Mouse (Mus musculus): ENCODE measurements around the gene St14. TPM values are rescaled to one million over a fixed set of nuclear protein-coding genes. Genes with fewer than 3 reads are reported as not detected.
A peak's percentile ranks its signal among the peaks of the same experiment; 100 is the strongest.

St14 gene
- polyA plus RNA-seq, 1 experiment from 2014 or later: 11.3 TPM

- Histone ChIP-seq H3K4me3 (no peak overlapping the region), H3K27me3 (ENCODE audit: low read depth, poor library complexity, severe bottlenecking) (0 out of 2 replicates have a peak, but pooled peaks cover 8% of the 10 kb centered on the region), H3K36me3 (no peaks in the 10 kb centered on the region), H3K27ac (no peak overlapping the region), H3K9me3 (replicated peaks) (no peaks in the 10 kb centered on the region), H3K4me1 (peaks cover 4% of the 10 kb centered on the region; the same call in 1 of the 2 replicates)
- peak; percentile 22 for DNase-seq (ENCODE audit: low spot score)
- 87% methylated on average over 9 of the region's 9 CpGs for WGBS
Observed at GRCm38 (mm10) chr9:31089541-31089940, 42.1 kb downstream of the St14 start.

GRCm38 (mm10) chr9:31088883-31089282 lies 42.8 kb downstream of the St14 start:
- no peak overlapping the region for H3K27ac ChIP-seq
- no peaks in the 10 kb centered on the region for H3K36me3 ChIP-seq
- peak; percentile 22 for DNase-seq (ENCODE audit: low spot score)
- H3K9me3 ChIP-seq (replicated peaks): no peaks in the 10 kb centered on the region
- 87% methylated on average over 4 of the region's 4 CpGs for WGBS
- no peak overlapping the region for H3K4me3 ChIP-seq
- H3K4me1 ChIP-seq: peaks cover 4% of the 10 kb centered on the region; the same call in 1 of the 2 replicates
- peaks cover 10% of the 10 kb centered on the region; the same call in 1 of the 2 replicates for H3K27me3 ChIP-seq (ENCODE audit: low read depth, poor library complexity, severe bottlenecking)

GRCm38 (mm10) chr9:31088116-31088515 lies 43.5 kb downstream of the St14 start:
- H3K9me3 ChIP-seq (replicated peaks): no peaks in the 10 kb centered on the region
- DNase-seq (ENCODE audit: low spot score): peak; percentile 26
- no peaks in the 10 kb centered on the region for H3K36me3 ChIP-seq
- 74% methylated on average over 3 of the region's 3 CpGs for WGBS
- H3K27me3 ChIP-seq (ENCODE audit: low read depth, poor library complexity, severe bottlenecking): peaks cover 17% of the 10 kb centered on the region
- no peak overlapping the region for H3K4me3 ChIP-seq
- peaks cover 4% of the 10 kb centered on the region; the same call in 1 of the 2 replicates for H3K4me1 ChIP-seq
- no peak overlapping the region for H3K27ac ChIP-seq

- DNase-seq (ENCODE audit: low spot score): peak; percentile 23
- Histone ChIP-seq H3K27me3 (ENCODE audit: low read depth, poor library complexity, severe bottlenecking) (peaks cover 21% of the 10 kb centered on the region), H3K4me1 (peaks cover 4% of the 10 kb centered on the region; the same call in 1 of the 2 replicates), H3K36me3 (no peaks in the 10 kb centered on the region), H3K9me3 (replicated peaks) (no peaks in the 10 kb centered on the region), H3K4me3 (no peak overlapping the region), H3K27ac (no peak overlapping the region)
- 78% methylated on average over 4 of the region's 4 CpGs for WGBS
Observed at GRCm38 (mm10) chr9:31087466-31087865, 44.2 kb downstream of the St14 start.

- no peaks in the 10 kb centered on the region for H3K36me3 ChIP-seq
- no peak overlapping the region for H3K27ac ChIP-seq
- H3K4me3 ChIP-seq: no peak overlapping the region
- no peak for DNase-seq (ENCODE audit: low spot score)
- peaks cover 9% of the 10 kb centered on the region for H3K4me1 ChIP-seq
- no peaks in the 10 kb centered on the region for H3K9me3 ChIP-seq (replicated peaks)
- WGBS: 86% methylated on average over 7 of the region's 7 CpGs
- peaks cover 21% of the 10 kb centered on the region for H3K27me3 ChIP-seq (ENCODE audit: low read depth, poor library complexity, severe bottlenecking)
Observed at GRCm38 (mm10) chr9:31086754-31087145, 44.9 kb downstream of the St14 start.

- H3K36me3 ChIP-seq: no peaks in the 10 kb centered on the region
- no peaks in the 10 kb centered on the region for H3K9me3 ChIP-seq (replicated peaks)
- 16% methylated on average over 10 of the region's 10 CpGs for WGBS
- no peak overlapping the region for H3K27ac ChIP-seq
- no peak overlapping the region for H3K4me3 ChIP-seq
- peaks cover 21% of the 10 kb centered on the region for H3K27me3 ChIP-seq (ENCODE audit: low read depth, poor library complexity, severe bottlenecking)
- peaks cover 9% of the 10 kb centered on the region for H3K4me1 ChIP-seq
- peak; percentile 83 for DNase-seq (ENCODE audit: low spot score)
Observed at GRCm38 (mm10) chr9:31086085-31086753, 45.4 kb downstream of the St14 start.

GRCm38 (mm10) chr9:31085556-31085955 lies 46.1 kb downstream of the St14 start:
- Histone ChIP-seq H3K4me3 (no peak overlapping the region), H3K36me3 (no peaks in the 10 kb centered on the region), H3K27me3 (ENCODE audit: low read depth, poor library complexity, severe bottlenecking) (peaks cover 21% of the 10 kb centered on the region), H3K9me3 (replicated peaks) (no peaks in the 10 kb centered on the region), H3K27ac (no peak overlapping the region), H3K4me1 (peaks cover 9% of the 10 kb centered on the region)
- WGBS: 75% methylated on average over 5 of the region's 5 CpGs
- no peak for DNase-seq (ENCODE audit: low spot score)

GRCm38 (mm10) chr9:31082771-31083170 lies 48.9 kb downstream of the St14 start:
- Histone ChIP-seq H3K4me3 (no peak overlapping the region), H3K9me3 (replicated peaks) (no peaks in the 10 kb centered on the region), H3K27me3 (ENCODE audit: low read depth, poor library complexity, severe bottlenecking) (peaks cover 18% of the 10 kb centered on the region), H3K36me3 (no peaks in the 10 kb centered on the region), H3K4me1 (peaks cover 9% of the 10 kb centered on the region), H3K27ac (no peak overlapping the region)
- WGBS: 78% methylated on average over 6 of the region's 6 CpGs
- DNase-seq (ENCODE audit: low spot score): no peak

- Histone ChIP-seq H3K36me3 (no peaks in the 10 kb centered on the region), H3K27me3 (ENCODE audit: low read depth, poor library complexity, severe bottlenecking) (peaks cover 14% of the 10 kb centered on the region), H3K4me3 (peak overlapping the region; percentile 24; the same call in 1 of the 2 replicates), H3K4me1 (peaks cover 9% of the 10 kb centered on the region), H3K9me3 (replicated peaks) (no peaks in the 10 kb centered on the region), H3K27ac (no peak overlapping the region)
- DNase-seq (ENCODE audit: low spot score): peak; percentile 82
- 7% methylated on average over 15 of the region's 15 CpGs for WGBS
Observed at GRCm38 (mm10) chr9:31082054-31082666, 49.5 kb downstream of the St14 start.

- WGBS: 73% methylated on average over 6 of the region's 6 CpGs
- Histone ChIP-seq H3K9me3 (replicated peaks) (no peaks in the 10 kb centered on the region), H3K27ac (no peak overlapping the region), H3K27me3 (ENCODE audit: low read depth, poor library complexity, severe bottlenecking) (peaks cover 13% of the 10 kb centered on the region), H3K4me3 (no peak overlapping the region), H3K36me3 (no peaks in the 10 kb centered on the region), H3K4me1 (peaks cover 5% of the 10 kb centered on the region)
- DNase-seq (ENCODE audit: low spot score): no peak
Observed at GRCm38 (mm10) chr9:31080726-31081125, 50.9 kb downstream of the St14 start.

- no peak for DNase-seq (ENCODE audit: low spot score)
- Histone ChIP-seq H3K27me3 (ENCODE audit: low read depth, poor library complexity, severe bottlenecking) (no peaks in the 10 kb centered on the region), H3K4me1 (no peaks in the 10 kb centered on the region), H3K27ac (no peak overlapping the region), H3K36me3 (peaks cover 3% of the 10 kb centered on the region; the same call in 1 of the 2 replicates), H3K4me3 (no peak overlapping the region), H3K9me3 (replicated peaks) (no peaks in the 10 kb centered on the region)
- 94% methylated on average over 10 of the region's 10 CpGs for WGBS
Observed at GRCm38 (mm10) chr9:31074836-31075235, 56.8 kb downstream of the St14 start.

GRCm38 (mm10) chr9:31073797-31074196 lies 57.9 kb downstream of the St14 start:
- no peaks in the 10 kb centered on the region for H3K27me3 ChIP-seq (ENCODE audit: low read depth, poor library complexity, severe bottlenecking)
- 77% methylated on average over 7 of the region's 7 CpGs for WGBS
- peaks cover 13% of the 10 kb centered on the region for H3K36me3 ChIP-seq
- no peaks in the 10 kb centered on the region for H3K9me3 ChIP-seq (replicated peaks)
- no peak overlapping the region for H3K4me3 ChIP-seq
- no peak for DNase-seq (ENCODE audit: low spot score)
- H3K4me1 ChIP-seq: no peaks in the 10 kb centered on the region
- no peak overlapping the region for H3K27ac ChIP-seq

- no peak for DNase-seq (ENCODE audit: low spot score)
- H3K4me3 ChIP-seq: no peak overlapping the region
- 89% methylated on average over 5 of the region's 5 CpGs for WGBS
- peaks cover 23% of the 10 kb centered on the region for H3K36me3 ChIP-seq
- H3K4me1 ChIP-seq: no peaks in the 10 kb centered on the region
- no peaks in the 10 kb centered on the region for H3K27me3 ChIP-seq (ENCODE audit: low read depth, poor library complexity, severe bottlenecking)
- H3K27ac ChIP-seq: no peak overlapping the region
- no peaks in the 10 kb centered on the region for H3K9me3 ChIP-seq (replicated peaks)
Observed at GRCm38 (mm10) chr9:31072256-31072655, 59.4 kb downstream of the St14 start.

Measured in limb, embryonic 10.5 days (tissue).